Mouse (Mus musculus) gastrocnemius, adult 8-10 months (tissue): ENCODE measurements around the gene Gm21693. TPM values are rescaled to one million over a fixed set of nuclear protein-coding genes. Genes with fewer than 3 reads are reported as not detected.
A peak's percentile ranks its signal among the peaks of the same experiment; 100 is the strongest.
"Not testable (repeated sequence)": the region's sequence is repeated elsewhere in the genome, so short reads cannot be mapped to it uniquely, and the experiment has no call there.

Experiments used
- DNase-seq, 2 experiments: peaks; one replicate each; pipeline ENCODE4 v3.0.0; 2022; ENCODE audit warnings: low spot score in 2 of 2
- total RNA-seq, 4 experiments: library from RNA; stranded (reverse); gene quantifications; 2 replicates each; pipeline ENCODE4 v1.2.4; 2022

The Gm21693 gene
- not detected for total RNA-seq

DNA sequence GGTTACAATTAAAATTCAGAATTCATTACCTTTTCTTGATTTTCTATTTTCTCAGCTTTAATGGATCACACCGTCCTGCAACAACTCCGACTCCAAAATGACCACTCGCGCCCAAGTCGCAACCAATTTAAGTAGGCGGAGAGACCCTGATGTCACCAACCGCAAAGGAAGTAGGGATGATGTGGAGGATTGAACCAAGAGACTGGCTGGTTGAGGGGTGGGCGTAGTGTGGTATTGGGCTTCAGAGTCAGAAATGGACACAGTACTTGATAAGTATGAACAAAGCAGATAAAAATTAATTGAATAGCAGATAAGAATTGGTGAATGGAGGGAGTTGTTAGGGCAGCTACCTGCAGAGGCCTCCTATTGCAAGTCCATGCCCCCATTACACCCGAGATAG lies at the start of gene Gm21693:
Gene Gm21693 (minus strand): TSS at position 101 of the 400 bp plus-strand sequence.
- not testable (repeated sequence) for DNase-seq

DNA sequence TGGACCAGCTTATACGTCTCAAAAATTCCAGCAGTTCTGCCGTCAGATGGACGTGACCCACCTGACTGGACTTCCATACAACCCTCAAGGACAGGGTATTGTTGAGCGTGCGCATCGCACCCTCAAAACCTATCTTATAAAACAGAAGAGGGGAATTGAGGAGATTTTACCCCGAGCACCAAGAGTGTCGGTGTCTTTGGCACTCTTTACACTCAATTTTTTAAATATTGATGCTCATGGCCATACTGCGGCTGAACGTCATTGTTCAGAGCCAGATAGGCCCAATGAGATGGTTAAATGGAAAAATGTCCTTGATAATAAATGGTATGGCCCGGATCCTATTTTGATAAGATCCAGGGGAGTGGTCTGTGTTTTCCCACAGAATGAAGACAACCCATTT lies 4.5 kb downstream of the Gm21693 start:
- peak; percentile 18 to 27 for DNase-seq

DNA sequence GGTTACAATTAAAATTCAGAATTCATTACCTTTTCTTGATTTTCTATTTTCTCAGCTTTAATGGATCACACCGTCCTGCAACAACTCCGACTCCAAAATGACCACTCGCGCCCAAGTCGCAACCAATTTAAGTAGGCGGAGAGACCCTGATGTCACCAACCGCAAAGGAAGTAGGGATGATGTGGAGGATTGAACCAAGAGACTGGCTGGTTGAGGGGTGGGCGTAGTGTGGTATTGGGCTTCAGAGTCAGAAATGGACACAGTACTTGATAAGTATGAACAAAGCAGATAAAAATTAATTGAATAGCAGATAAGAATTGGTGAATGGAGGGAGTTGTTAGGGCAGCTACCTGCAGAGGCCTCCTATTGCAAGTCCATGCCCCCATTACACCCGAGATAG lies 38.8 kb downstream of the Gm21693 start, which contains the start of gene Gm21677:
Gene Gm21677 (minus strand): TSS at position 101 of the 400 bp plus-strand sequence.
- DNase-seq: not testable (repeated sequence)

Other genes with a start within 250 kb of the Gm21693 start
- not detected for gene Gm21677, start 38.9 kb downstream of the Gm21693 start, total RNA-seq
- gene Gm21704, start 64.8 kb upstream of the Gm21693 start, total RNA-seq: not detected
- not detected for gene Gm21708, start 64.8 kb upstream of the Gm21693 start, total RNA-seq